Mouse (Mus musculus) heart, postnatal 25 days (tissue): ENCODE results near the gene Gm10295. TPM values are rescaled to one million over a fixed set of nuclear protein-coding genes. Genes with fewer than 3 reads are reported as not detected.
A peak's percentile ranks its signal among the peaks of the same experiment; 100 is the strongest.

ENCODE experiments used
- DNase-seq: peaks from one replicate; pipeline ENCODE4 v3.0.0; 2022; ENCODE audit warnings: low spot score
- intact Hi-C: fragments of 180-260 bp; cut with DNase I; formaldehyde crosslinking; loops from one replicate; pipeline ENCODE4 v1.15.1; 2025
- total RNA-seq, 2 experiments: library from RNA; stranded (reverse); gene quantifications; 2 replicates each; pipeline ENCODE4 v1.2.3; 2021

Gene Gm10295
- total RNA-seq, result not detected

GRCm38 (mm10) chr7:71351364-71351763, at the start of gene Gm10295:
Gene Gm10295, minus strand, starts transcription at chr7:71351485.
- no peak for DNase-seq
- intact Hi-C loops, result no loop called here

- intact Hi-C loops, result no loop called here
- no peak for DNase-seq
Measured at GRCm38 (mm10) chr7:71401032-71401431, 49.7 kb upstream of the Gm10295 start.

- intact Hi-C loops, result no loop called here
- DNase-seq, result no peak
Measured at GRCm38 (mm10) chr7:71399891-71400632, 48.8 kb upstream of the Gm10295 start.

GRCm38 (mm10) chr7:71398959-71399756, 47.9 kb upstream of the Gm10295 start:
- no peak for DNase-seq
- intact Hi-C loops, result no loop called here

GRCm38 (mm10) chr7:71398389-71398788, 47.1 kb upstream of the Gm10295 start:
- DNase-seq, result no peak
- intact Hi-C loops, result no loop called here

- intact Hi-C loops, result no loop called here
- no peak for DNase-seq
Measured at GRCm38 (mm10) chr7:71392795-71393341, 41.6 kb upstream of the Gm10295 start.

- DNase-seq, result no peak
- intact Hi-C loops, result no loop called here
Measured at GRCm38 (mm10) chr7:71391333-71391732, 40.0 kb upstream of the Gm10295 start.

GRCm38 (mm10) chr7:71390291-71390690, 39.0 kb upstream of the Gm10295 start:
- DNase-seq, result no peak
- intact Hi-C loops, result no loop called here

GRCm38 (mm10) chr7:71386050-71386449, 34.8 kb upstream of the Gm10295 start:
- DNase-seq, result no peak
- intact Hi-C loops, result loop anchor here (10.0 kb wide), 2 partner anchors 319 to 1021 kb away; partner anchors contain the start of gene Nr2f2

GRCm38 (mm10) chr7:71384921-71385320, 33.6 kb upstream of the Gm10295 start:
- no peak for DNase-seq
- intact Hi-C loops, result loop anchor here (5.0 to 10.0 kb wide), 3 partner anchors 320 to 1020 kb away; partner anchors contain the start of gene Nr2f2

GRCm38 (mm10) chr7:71383341-71384130, 32.3 kb upstream of the Gm10295 start:
- DNase-seq, result peak; percentile 23
- intact Hi-C loops, result loop anchor here (5.0 to 10.0 kb wide), 3 partner anchors 321 to 1019 kb away; partner anchors contain the start of gene Nr2f2

GRCm38 (mm10) chr7:71379826-71380825, 28.8 kb upstream of the Gm10295 start:
- intact Hi-C loops, result loop anchor here (2.0 to 10.0 kb wide), 6 partner anchors 29 to 1015 kb away; partner anchors contain the start of gene Nr2f2
- DNase-seq, result no peak

GRCm38 (mm10) chr7:71378812-71379760, 27.8 kb upstream of the Gm10295 start:
- intact Hi-C loops, result loop anchor here (10.0 kb wide), 2 partner anchors 284 to 586 kb away; no protein-coding TSS in a partner anchor
- no peak for DNase-seq

GRCm38 (mm10) chr7:71377983-71378382, 26.7 kb upstream of the Gm10295 start:
- intact Hi-C loops, result loop anchor here (10.0 kb wide), 2 partner anchors 283 to 587 kb away; no protein-coding TSS in a partner anchor
- DNase-seq, result no peak

- intact Hi-C loops, result loop anchor here (5.0 to 10.0 kb wide), 3 partner anchors 62 to 591 kb away; no protein-coding TSS in a partner anchor
- no peak for DNase-seq
Measured at GRCm38 (mm10) chr7:71374059-71374458, 22.8 kb upstream of the Gm10295 start.

GRCm38 (mm10) chr7:71371916-71372315, 20.6 kb upstream of the Gm10295 start:
- DNase-seq, result no peak
- intact Hi-C loops, result loop anchor here (5.0 to 10.0 kb wide), 3 partner anchors 60 to 593 kb away; no protein-coding TSS in a partner anchor

- no peak for DNase-seq
- intact Hi-C loops, result loop anchor here (5.0 to 10.0 kb wide), 3 partner anchors 58 to 594 kb away; no protein-coding TSS in a partner anchor
Measured at GRCm38 (mm10) chr7:71370746-71371145, 19.5 kb upstream of the Gm10295 start.
